Mouse (Mus musculus): ENCODE data around the gene Sec31a. TPM values are rescaled to one million over a fixed set of nuclear protein-coding genes. Genes with fewer than 3 reads are reported as not detected.

Gene Sec31a
- total and polyA plus RNA-seq, 3 experiments: 61.2 to 165 TPM; not detected in 1

GRCm38 (mm10) chr5:100360296-100360695 lies 55.7 kb downstream of the Sec31a start:
- peaks cover 0 to 3% of the 10 kb centered on the region in 2 experiments; a peak in 2 of 4 replicates for H3K4me1 ChIP-seq (ENCODE audit: control insufficient read depth in 1 of 2, insufficient read depth in 2 of 2, low read length in 2 of 2)
- peaks cover 0 to under 1% of the 10 kb centered on the region in 2 experiments; a peak in 1 of 4 replicates for H3K36me3 ChIP-seq (ENCODE audit: control insufficient read depth in 1 of 2, insufficient read depth in 2 of 2, low read length in 2 of 2)
- H3K9ac ChIP-seq (ENCODE audit: control insufficient read depth, low read depth, low read length, poor library complexity, severe bottlenecking): no peak overlapping the region
- TF ChIP-seq UBTF (IDR thresholded peaks at IDR 0.05; ENCODE audit: borderline replicate concordance, insufficient read depth, low read depth, low read length): no peak
- TF ChIP-seq MAZ (IDR thresholded peaks at IDR 0.05; ENCODE audit: low read depth, low read length): no peak
- no peak for TF ChIP-seq MAFK (IDR thresholded peaks at IDR 0.05; ENCODE audit: borderline replicate concordance, low read depth, low read length)
- no peak for TF ChIP-seq TBP (IDR thresholded peaks at IDR 0.05; ENCODE audit: low read depth, low read length)
- TF ChIP-seq USF1 (IDR thresholded peaks at IDR 0.05; ENCODE audit: low read depth, low read length): no peak
- TF ChIP-seq GATA1 (IDR thresholded peaks at IDR 0.05; ENCODE audit: low read depth, low read length): no peak
- TF ChIP-seq MYB (IDR thresholded peaks at IDR 0.05; ENCODE audit: low read depth, low read length): no peak
- no peak for DNase-seq (ENCODE audit: low read depth, low spot score)
- H3K9me3 ChIP-seq (replicated peaks; ENCODE audit: insufficient read depth, low read length): no peaks in the 10 kb centered on the region
- no peak overlapping the region for H3K4me3 ChIP-seq (ENCODE audit: control insufficient read depth in 1 of 2, insufficient read depth in 1 of 2, low read depth in 2 of 2, low read length in 2 of 2)
- no peak overlapping the region for H3K27ac ChIP-seq (ENCODE audit: control insufficient read depth, low read depth, low read length)
- no peaks in the 10 kb centered on the region; a peak in 1 of 4 replicates for H3K27me3 ChIP-seq (ENCODE audit: control insufficient read depth in 1 of 2, insufficient read depth in 2 of 2, low read length in 2 of 2)
- H3K79me2 ChIP-seq (ENCODE audit: control insufficient read depth, insufficient read depth, low read length, poor library complexity): no peaks in the 10 kb centered on the region

GRCm38 (mm10) chr5:100358334-100358733 lies 57.7 kb downstream of the Sec31a start:
- H3K27me3 ChIP-seq (ENCODE audit: control insufficient read depth in 1 of 2, insufficient read depth in 2 of 2, low read length in 2 of 2): no peaks in the 10 kb centered on the region; a peak in 1 of 4 replicates
- no peak for DNase-seq (ENCODE audit: low read depth, low spot score)
- no peak overlapping the region for H3K27ac ChIP-seq (ENCODE audit: control insufficient read depth, low read depth, low read length)
- no peaks in the 10 kb centered on the region for H3K79me2 ChIP-seq (ENCODE audit: control insufficient read depth, insufficient read depth, low read length, poor library complexity)
- H3K36me3 ChIP-seq (ENCODE audit: control insufficient read depth in 1 of 2, insufficient read depth in 2 of 2, low read length in 2 of 2): no peaks in the 10 kb centered on the region
- TF ChIP-seq EP300 (IDR thresholded peaks at IDR 0.05; ENCODE audit: low read depth in 1 of 2, low read length in 2 of 2): no peak
- TF ChIP-seq KAT2A (conservative IDR thresholded peaks at IDR 0.05; ENCODE audit: low read depth, low read length): no peak
- no peak for TF ChIP-seq TAL1 (IDR thresholded peaks at IDR 0.05; ENCODE audit: low read length)
- no peaks in the 10 kb centered on the region for H3K9me3 ChIP-seq (replicated peaks; ENCODE audit: insufficient read depth, low read length)
- no peak overlapping the region for H3K9ac ChIP-seq (ENCODE audit: control insufficient read depth, low read depth, low read length, poor library complexity, severe bottlenecking)
- H3K4me1 ChIP-seq (ENCODE audit: control insufficient read depth in 1 of 2, insufficient read depth in 2 of 2, low read length in 2 of 2): peaks cover 0 to 3% of the 10 kb centered on the region in 2 experiments; a peak in 2 of 4 replicates
- no peak overlapping the region for H3K4me3 ChIP-seq (ENCODE audit: control insufficient read depth in 1 of 2, insufficient read depth in 1 of 2, low read depth in 2 of 2, low read length in 2 of 2)

GRCm38 (mm10) chr5:100354644-100355043 lies 61.4 kb downstream of the Sec31a start:
- Histone ChIP-seq H3K4me1 (ENCODE audit: control insufficient read depth in 1 of 2, insufficient read depth in 2 of 2, low read length in 2 of 2) (peaks cover 0 to 3% of the 10 kb centered on the region in 2 experiments; a peak in 1 of 4 replicates), H3K79me2 (ENCODE audit: control insufficient read depth, insufficient read depth, low read length, poor library complexity) (no peaks in the 10 kb centered on the region), H3K9ac (ENCODE audit: control insufficient read depth, low read depth, low read length, poor library complexity, severe bottlenecking) (no peak overlapping the region), H3K27me3 (ENCODE audit: control insufficient read depth in 1 of 2, insufficient read depth in 2 of 2, low read length in 2 of 2) (no peaks in the 10 kb centered on the region; a peak in 1 of 4 replicates), H3K4me3 (ENCODE audit: control insufficient read depth in 1 of 2, insufficient read depth in 1 of 2, low read depth in 2 of 2, low read length in 2 of 2) (no peak overlapping the region), H3K27ac (ENCODE audit: control insufficient read depth, low read depth, low read length) (no peak overlapping the region), H3K9me3 (replicated peaks; ENCODE audit: insufficient read depth, low read length) (no peaks in the 10 kb centered on the region), H3K36me3 (ENCODE audit: control insufficient read depth in 1 of 2, insufficient read depth in 2 of 2, low read length in 2 of 2) (no peaks in the 10 kb centered on the region)
- no peak for DNase-seq (ENCODE audit: low read depth, low spot score)
- TF ChIP-seq ZMIZ1 (IDR thresholded peaks at IDR 0.05; ENCODE audit: low read depth, low read length): no peak
- TF ChIP-seq ELF1 (IDR thresholded peaks at IDR 0.05; ENCODE audit: low read depth, low read length): no peak
- no peak for TF ChIP-seq USF2 (IDR thresholded peaks at IDR 0.05; ENCODE audit: borderline replicate concordance in 1 of 2, insufficient read depth in 1 of 2, low read depth in 1 of 2, low read length in 2 of 2)
- TF ChIP-seq MEF2A (IDR thresholded peaks at IDR 0.05; ENCODE audit: extremely low read depth, insufficient replicate concordance, low read depth, low read length, poor library complexity, severe bottlenecking): no peak
- TF ChIP-seq MAZ (IDR thresholded peaks at IDR 0.05; ENCODE audit: low read depth, low read length): no peak
